Mouse (Mus musculus) C2C12 (cell line): ENCODE measurements around the gene 2310033P09Rik. TPM values are rescaled to one million over a fixed set of nuclear protein-coding genes. Genes with fewer than 3 reads are reported as not detected.

ENCODE experiments used
- H3K27me3 ChIP-seq: one replicate; pipeline ENCODE4 v1.6.1; 2011; ENCODE audit not compliant: control insufficient read depth, insufficient read depth, insufficient read length
- H3K36me3 ChIP-seq: one replicate; pipeline ENCODE4 v1.6.1; 2011; ENCODE audit not compliant: control insufficient read depth, insufficient read depth
- H3K4me3 ChIP-seq: one replicate; pipeline ENCODE4 v1.5.1; 2011; ENCODE audit warnings: mild to moderate bottlenecking, control low read depth; ENCODE audit not compliant: poor library complexity, insufficient read depth, severe bottlenecking
- H3K79me2 ChIP-seq: one replicate; pipeline ENCODE4 v1.6.1; 2011; ENCODE audit not compliant: control insufficient read depth, insufficient read depth
- H3K79me3 ChIP-seq: one replicate; pipeline ENCODE4 v1.6.1; 2011; ENCODE audit warnings: low read depth, control low read depth
- H3ac ChIP-seq: one replicate; pipeline ENCODE3; 2011; ENCODE audit warnings: low read depth; ENCODE audit not compliant: control insufficient read depth, insufficient read length
- CEBPB ChIP-seq: IDR thresholded peaks from one replicate; pipeline ENCODE4 v1.6.1; 2011; ENCODE audit warnings: low read depth, mild to moderate bottlenecking, control low read depth, moderate library complexity
- CTCF ChIP-seq: IDR thresholded peaks from one replicate; pipeline ENCODE4 v1.5.1; 2011; ENCODE audit not compliant: control insufficient read depth, insufficient read depth, insufficient read length
- FOSL1 ChIP-seq: IDR thresholded peaks from one replicate; pipeline ENCODE4 v1.8.0; 2011; ENCODE audit warnings: mild to moderate bottlenecking, low read length; ENCODE audit not compliant: poor library complexity, insufficient read depth, severe bottlenecking
- MAX ChIP-seq: IDR thresholded peaks from one replicate; pipeline ENCODE4 v1.6.1; 2011; ENCODE audit warnings: mild to moderate bottlenecking, control low read depth
- MYOD1 ChIP-seq: IDR thresholded peaks from one replicate; pipeline ENCODE4 v1.6.1; 2011; ENCODE audit warnings: low read depth; ENCODE audit not compliant: control insufficient read depth, insufficient read length
- MYOG ChIP-seq: IDR thresholded peaks from one replicate; pipeline ENCODE4 v1.6.1; 2011; ENCODE audit not compliant: control insufficient read depth, insufficient read length; ENCODE audit errors: extremely low read depth
- USF1 ChIP-seq: IDR thresholded peaks from one replicate; pipeline ENCODE4 v1.6.1; 2011; ENCODE audit warnings: low read depth, mild to moderate bottlenecking, control low read depth, moderate library complexity
- polyA plus RNA-seq: library from polyadenylated mRNA; unstranded; fragments of >200 nt; fragmentation: generic; extraction: Trizol; gene quantifications from one replicate; pipeline ENCODE4 v1.2.1, GENCODE M21; 2012; ENCODE audit warnings: missing spikeins

Gene 2310033P09Rik
- polyA plus RNA-seq, 1 experiment: 17.8 TPM

- H3K79me3 ChIP-seq: peaks cover 82% of the 10 kb centered on the region
- H3K79me2 ChIP-seq: peaks cover 90% of the 10 kb centered on the region
- H3K4me3 ChIP-seq: no peak overlapping the region
- TF ChIP-seq USF1 (no peak), MYOD1 (no peak), FOSL1 (no peak), CTCF (no peak), MYOG (no peak), CEBPB (no peak), MAX (no peak)
- H3ac ChIP-seq: no peak overlapping the region
- peaks cover 51% of the 10 kb centered on the region for H3K36me3 ChIP-seq
- no peaks in the 10 kb centered on the region for H3K27me3 ChIP-seq
Measured at GRCm38 (mm10) chr11:59225167-59225566, 17.0 kb downstream of the 2310033P09Rik start.

- Histone ChIP-seq H3K36me3 (peaks cover 42% of the 10 kb centered on the region), H3K4me3 (peak overlapping the region; percentile 100), H3K27me3 (no peaks in the 10 kb centered on the region), H3K79me2 (peaks cover 79% of the 10 kb centered on the region), H3ac (no peak overlapping the region), H3K79me3 (peaks cover 71% of the 10 kb centered on the region)
- TF ChIP-seq FOSL1 (peak; percentile 57), MYOD1 (peak; percentile 87), USF1 (no peak)
Measured at GRCm38 (mm10) chr11:59226251-59226650, 18.1 kb downstream of the 2310033P09Rik start.

GRCm38 (mm10) chr11:59226787-59227603, 18.9 kb downstream of the 2310033P09Rik start:
- TF ChIP-seq CEBPB (no peak), CTCF (no peak), FOSL1 (no peak), MYOD1 (no peak), USF1 (no peak), MAX (no peak), MYOG (no peak)

GRCm38 (mm10) chr11:59227604-59228121, 19.5 kb downstream of the 2310033P09Rik start:
- Histone ChIP-seq H3K79me3 (peaks cover 57% of the 10 kb centered on the region), H3K79me2 (peaks cover 65% of the 10 kb centered on the region), H3K4me3 (peak overlapping the region; percentile 100), H3K27me3 (no peaks in the 10 kb centered on the region), H3ac (peak overlapping the region; percentile 99), H3K36me3 (peaks cover 28% of the 10 kb centered on the region)
- no peak for TF ChIP-seq MAX

More at GRCm38 (mm10) chr11:59226787-59227603, 18.9 kb downstream of the 2310033P09Rik start:
- peaks cover 35% of the 10 kb centered on the region for H3K36me3 ChIP-seq
- H3K79me2 ChIP-seq: peaks cover 71% of the 10 kb centered on the region
- peak overlapping the region; percentile 100 for H3K4me3 ChIP-seq
- peak overlapping the region; percentile 99 for H3ac ChIP-seq
- peaks cover 64% of the 10 kb centered on the region for H3K79me3 ChIP-seq
- H3K27me3 ChIP-seq: no peaks in the 10 kb centered on the region

GRCm38 (mm10) chr11:59228122-59228953, 20.2 kb downstream of the 2310033P09Rik start, which contains the start of gene Arf1:
Arf1 (minus strand) TSS chr11:59228270.
- Histone ChIP-seq H3K79me3 (peaks cover 50% of the 10 kb centered on the region), H3K27me3 (no peaks in the 10 kb centered on the region), H3K36me3 (peaks cover 21% of the 10 kb centered on the region), H3K79me2 (peaks cover 58% of the 10 kb centered on the region), H3K4me3 (peak within 1 kb of the TSS; percentile 100), H3ac (peak within 1 kb of the TSS; percentile 99)
- TF ChIP-seq CEBPB (no peak), MAX (peak; percentile 56)
